Mouse (Mus musculus) G1E (cell line): Measurements from ENCODE around the gene Creb5.

ENCODE experiments used
- CTCF ChIP-seq: IDR thresholded peaks from 2 replicates; pipeline ENCODE4 v1.5.1; 2012; ENCODE audit warnings: low read depth, low read length, inconsistent platforms, mixed read lengths
- GATA1 ChIP-seq: IDR thresholded peaks from 2 replicates; pipeline ENCODE4 v1.6.1; 2012; ENCODE audit warnings: borderline replicate concordance, low read length, inconsistent platforms, mixed read lengths
- GATA2 ChIP-seq: IDR thresholded peaks from 2 replicates; pipeline ENCODE4 v1.6.1; 2012; ENCODE audit warnings: low read depth, low read length, inconsistent platforms, borderline replicate concordance
- POLR2AphosphoS5 ChIP-seq: IDR thresholded peaks from 2 replicates; pipeline ENCODE4 v1.6.1; 2012; ENCODE audit warnings: low read depth, low read length, inconsistent platforms; ENCODE audit not compliant: insufficient replicate concordance
- TAL1 ChIP-seq: conservative IDR thresholded peaks from 2 replicates; pipeline ENCODE4 v1.6.1; 2012; ENCODE audit warnings: low read depth, low read length, inconsistent platforms, mixed read lengths

GRCm38 (mm10) chr6:53352311-53352960, 65.4 kb downstream of the Creb5 start:
- TF ChIP-seq POLR2AphosphoS5 (no peak), CTCF (no peak), GATA1 (no peak), TAL1 (no peak), GATA2 (no peak)
